Mouse (Mus musculus) CH12.LX (cell line): ENCODE results near the gene Tspan3. TPM values are rescaled to one million over a fixed set of nuclear protein-coding genes. Genes with fewer than 3 reads are reported as not detected.

Experiments
- DNase-seq: peaks from one replicate; pipeline ENCODE4 v3.0.0-alpha.2; 2013; ENCODE audit errors: extremely low read depth
- H3K27ac ChIP-seq: 2 replicates; pipeline ENCODE4 v1.5.1; 2012; ENCODE audit warnings: low read depth, mild to moderate bottlenecking, control low read depth, moderate library complexity; ENCODE audit not compliant: insufficient read depth
- H3K27me3 ChIP-seq: replicated peaks from 2 replicates; pipeline ENCODE3; 2012; ENCODE audit warnings: inconsistent platforms
- H3K36me3 ChIP-seq, 2 experiments: replicated peaks in 1 of 2; 2 replicates each; pipeline versions ENCODE3 to v1.6.1; 2012; ENCODE audit warnings: inconsistent platforms in 1 of 2, low read length in 1 of 2, mild to moderate bottlenecking in 1 of 2, mixed read lengths in 1 of 2, moderate library complexity in 1 of 2; ENCODE audit not compliant: control insufficient read depth in 1 of 2, insufficient read depth in 1 of 2
- H3K4me1 ChIP-seq, 2 experiments: 2 replicates each; pipeline ENCODE4 v1.6.1; 2012; ENCODE audit warnings: inconsistent platforms in 1 of 2, moderate library complexity in 1 of 2; ENCODE audit not compliant: insufficient read depth in 2 of 2, control insufficient read depth in 1 of 2
- H3K4me2 ChIP-seq: 2 replicates; pipeline ENCODE4 v1.6.1; 2012; ENCODE audit warnings: low read depth, mild to moderate bottlenecking, control low read depth; ENCODE audit not compliant: poor library complexity, insufficient read depth, severe bottlenecking
- H3K4me3 ChIP-seq, 3 experiments: fragments of 150-350 bp in 1 of 3; sonication (generic) in 1 of 3; replicated peaks in 1 of 3; 2 replicates each; pipeline versions ENCODE3 to v1.5.1; 2011 to 2012; ENCODE audit warnings: low read depth in 2 of 3, low read length in 2 of 3, mild to moderate bottlenecking in 2 of 3, moderate library complexity in 2 of 3, control low read depth in 1 of 3, improper control_type of control experiment in 1 of 3, inconsistent platforms in 1 of 3, mixed read lengths in 1 of 3; ENCODE audit not compliant: poor library complexity in 1 of 3
- H3K79me2 ChIP-seq: replicated peaks from 2 replicates; pipeline ENCODE4 v1.6.1; 2012; ENCODE audit warnings: mild to moderate bottlenecking, moderate library complexity; ENCODE audit not compliant: control insufficient read depth, poor library complexity, insufficient read depth, severe bottlenecking; ENCODE audit errors: extremely low read depth
- H3K9ac ChIP-seq: 2 replicates; pipeline ENCODE4 v1.6.1; 2012; ENCODE audit warnings: low read depth, mild to moderate bottlenecking, control low read depth, moderate library complexity; ENCODE audit not compliant: insufficient read depth
- H3K9me3 ChIP-seq: replicated peaks from 2 replicates; pipeline ENCODE3; 2012; ENCODE audit warnings: low read length, inconsistent platforms, mixed read lengths
- BHLHE40 ChIP-seq: IDR thresholded peaks from 2 replicates; pipeline ENCODE4 v1.6.1; 2011; ENCODE audit warnings: mild to moderate bottlenecking, low read depth, low read length, improper control_type of control experiment
- CHD1 ChIP-seq: IDR thresholded peaks from 2 replicates; pipeline ENCODE4 v1.6.1; 2012; ENCODE audit warnings: low read depth, low read length, improper control_type of control experiment, inconsistent platforms
- CTCF ChIP-seq, 2 experiments: IDR thresholded peaks in 1 of 2; conservative IDR thresholded peaks in 1 of 2; 2 replicates each; pipeline ENCODE4 v1.5.1; 2011 to 2012; ENCODE audit warnings: low read depth in 2 of 2, low read length in 2 of 2, improper control_type of control experiment in 1 of 2, inconsistent platforms in 1 of 2, mild to moderate bottlenecking in 1 of 2, moderate library complexity in 1 of 2
- E2F4 ChIP-seq: IDR thresholded peaks from 2 replicates; pipeline ENCODE4 v1.6.1; 2011; ENCODE audit warnings: low read depth, low read length, improper control_type of control experiment; ENCODE audit not compliant: insufficient replicate concordance
- EP300 ChIP-seq: IDR thresholded peaks from 2 replicates; pipeline ENCODE4 v1.6.1; 2011; ENCODE audit warnings: low read length, improper control_type of control experiment
- ETS1 ChIP-seq: conservative IDR thresholded peaks from 2 replicates; pipeline ENCODE4 v1.6.1; 2012; ENCODE audit warnings: low read depth, mild to moderate bottlenecking, inconsistent platforms, low read length, improper control_type of control experiment, moderate library complexity
- GABPA ChIP-seq: IDR thresholded peaks from 2 replicates; pipeline ENCODE4 v1.6.1; 2012; ENCODE audit warnings: low read depth, low read length, improper control_type of control experiment, inconsistent platforms; ENCODE audit not compliant: insufficient replicate concordance
- HCFC1 ChIP-seq: IDR thresholded peaks from 2 replicates; pipeline ENCODE4 v1.6.1; 2012; ENCODE audit warnings: low read depth, mild to moderate bottlenecking, inconsistent platforms, low read length, improper control_type of control experiment
- IRF4 ChIP-seq: IDR thresholded peaks from 2 replicates; pipeline ENCODE4 v1.6.1; 2014; ENCODE audit warnings: low read depth, mild to moderate bottlenecking, inconsistent platforms, low read length, improper control_type of control experiment
- MAZ ChIP-seq: IDR thresholded peaks from 2 replicates; pipeline ENCODE4 v1.6.1; 2012; ENCODE audit warnings: low read depth, mild to moderate bottlenecking, inconsistent platforms, low read length, improper control_type of control experiment, moderate library complexity
- MEF2A ChIP-seq: IDR thresholded peaks from 2 replicates; pipeline ENCODE4 v1.6.1; 2014; ENCODE audit warnings: low read depth, mild to moderate bottlenecking, inconsistent platforms, low read length, improper control_type of control experiment, borderline replicate concordance
- MXI1 ChIP-seq: IDR thresholded peaks from 2 replicates; pipeline ENCODE4 v1.6.1; 2011; ENCODE audit warnings: mild to moderate bottlenecking, low read depth, low read length, improper control_type of control experiment
- NELFE ChIP-seq: IDR thresholded peaks from 2 replicates; pipeline ENCODE4 v1.6.1; 2011; ENCODE audit warnings: low read depth, low read length, improper control_type of control experiment
- NRF1 ChIP-seq: IDR thresholded peaks from 2 replicates; pipeline ENCODE4 v1.6.1; 2014; ENCODE audit warnings: low read depth, mild to moderate bottlenecking, inconsistent platforms, low read length, improper control_type of control experiment, moderate library complexity
- RAD21 ChIP-seq: IDR thresholded peaks from 2 replicates; pipeline ENCODE4 v1.6.1; 2011; ENCODE audit warnings: low read depth, mild to moderate bottlenecking, low read length, improper control_type of control experiment, moderate library complexity
- SIN3A ChIP-seq: IDR thresholded peaks from 2 replicates; pipeline ENCODE4 v1.6.1; 2012; ENCODE audit warnings: low read length, improper control_type of control experiment, inconsistent platforms
- SMC3 ChIP-seq: IDR thresholded peaks from 2 replicates; pipeline ENCODE4 v1.6.1; 2011; ENCODE audit warnings: low read depth, low read length, improper control_type of control experiment
- TBP ChIP-seq: conservative IDR thresholded peaks from 2 replicates; pipeline ENCODE4 v1.6.1; 2011; ENCODE audit warnings: low read depth, low read length, improper control_type of control experiment
- TCF12 ChIP-seq: IDR thresholded peaks from 2 replicates; pipeline ENCODE4 v1.6.1; 2014; ENCODE audit warnings: low read depth, mild to moderate bottlenecking, inconsistent platforms, low read length, improper control_type of control experiment
- UBTF ChIP-seq: IDR thresholded peaks from 2 replicates; pipeline ENCODE4 v1.6.1; 2012; ENCODE audit warnings: low read depth, mild to moderate bottlenecking, inconsistent platforms, low read length, improper control_type of control experiment, moderate library complexity
- USF1 ChIP-seq: IDR thresholded peaks from 2 replicates; pipeline ENCODE4 v1.6.1; 2014; ENCODE audit warnings: low read depth, mild to moderate bottlenecking, inconsistent platforms, low read length, improper control_type of control experiment
- ZC3H11A ChIP-seq: IDR thresholded peaks from 2 replicates; pipeline ENCODE4 v1.6.1; 2012; ENCODE audit warnings: low read depth, mild to moderate bottlenecking, inconsistent platforms, low read length, improper control_type of control experiment
- dilution Hi-C: fragments of 300-500 bp; cut with MboI; formaldehyde crosslinking; loops from 2 replicates; pipeline ENCODE4 v1.14.3; 2020; ENCODE audit warnings: low sequenced_read_pairs; ENCODE audit not compliant: extremely low pct_unique_long_range_greater_than_20kb, extremely low pct_ligation_motif_present
- in situ Hi-C: fragments of 300-500 bp; cut with MboI; formaldehyde crosslinking; loops from 3 replicates; pipeline ENCODE4 v1.14.3; 2019; ENCODE audit warnings: low sequenced_read_pairs, low pct_ligation_motif_present, low pct_unique_long_range_greater_than_20kb, mixed read lengths
- polyA plus RNA-seq: library from polyadenylated mRNA; unstranded; fragments of >175 nt; gene quantifications from 2 replicates; pipeline ENCODE4 v1.2.1, GENCODE M21; 2012; ENCODE audit warnings: low read depth; ENCODE audit not compliant: insufficient read length
- total RNA-seq, 2 experiments: library from RNA; depleted of rRNA; stranded (reverse); fragments of 300-350 nt in 1 of 2; fragments of >200 nt in 1 of 2; gene quantifications; 2 replicates each; pipeline ENCODE4 v1.2.3; 2012 to 2014

Tspan3 gene
- total and polyA plus RNA-seq, 3 experiments, result 34.5 to 85.9 (median 60.4) TPM

DNA sequence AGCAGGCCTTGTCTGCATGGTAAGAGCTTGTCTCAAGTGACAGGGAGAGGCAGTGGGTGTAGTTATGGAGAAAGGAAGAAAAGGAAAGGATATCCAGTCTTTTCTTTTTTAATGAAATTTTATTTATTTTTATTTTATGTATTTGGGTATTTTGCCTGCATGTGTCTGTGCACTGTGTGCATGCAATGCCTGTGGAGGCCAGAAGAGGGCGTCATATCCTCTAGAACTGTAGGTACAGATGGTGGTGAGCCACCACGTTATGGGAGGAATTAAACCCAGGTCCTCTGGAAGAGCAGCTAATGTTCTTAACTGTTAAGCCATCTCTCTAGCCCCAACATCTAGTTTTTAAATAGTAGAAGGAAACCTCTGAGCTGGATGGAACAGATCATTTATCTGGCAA lies 73.2 kb downstream of the Tspan3 start:
- H3K9ac ChIP-seq, result no peak overlapping the region
- no peaks in the 10 kb centered on the region for H3K9me3 ChIP-seq
- dilution Hi-C loops, result no loop called here
- peak; percentile 59 to 63 for TF ChIP-seq CTCF (conservative IDR thresholded peaks at IDR 0.05 in 1 of 2, IDR thresholded peaks at IDR 0.05 in 1 of 2; ENCODE audit: low read depth in 2 of 2, low read length in 2 of 2)
- TF ChIP-seq RAD21, result peak; percentile 51
- no peak for TF ChIP-seq HCFC1
- peak; percentile 43 for TF ChIP-seq SMC3
- H3K27me3 ChIP-seq, result no peaks in the 10 kb centered on the region
- H3K4me1 ChIP-seq, result peaks cover 9 to 76% of the 10 kb centered on the region in 2 experiments
- peak; percentile 61 for DNase-seq
- H3K79me2 ChIP-seq, result no peaks in the 10 kb centered on the region
- H3K4me3 ChIP-seq, result no peak overlapping the region
- H3K27ac ChIP-seq, result no peak overlapping the region
- H3K4me2 ChIP-seq, result no peak overlapping the region
- peaks cover 0 to 24% of the 10 kb centered on the region in 2 experiments for H3K36me3 ChIP-seq
- in situ Hi-C loops, result no loop called here

- H3K27ac ChIP-seq, result no peak overlapping the region
- no peaks in the 10 kb centered on the region for H3K9me3 ChIP-seq
- dilution Hi-C loops, result no loop called here
- H3K79me2 ChIP-seq, result no peaks in the 10 kb centered on the region
- H3K4me2 ChIP-seq, result no peak overlapping the region; the same call in 1 of the 2 replicates
- no peaks in the 10 kb centered on the region for H3K27me3 ChIP-seq
- H3K9ac ChIP-seq, result no peak overlapping the region
- in situ Hi-C loops, result no loop called here
- H3K4me3 ChIP-seq, result peak overlapping the region; percentile 54 to 66 (median 55)
- peaks cover 0 to 13% of the 10 kb centered on the region in 2 experiments for H3K36me3 ChIP-seq
- peaks cover 9 to 62% of the 10 kb centered on the region in 2 experiments for H3K4me1 ChIP-seq
- DNase-seq, result no peak
- TF ChIP-seq MXI1 (no peak), TCF12 (no peak), USF1 (no peak)
Observed at GRCm38 (mm10) chr9:56090546-56091225, 74.6 kb downstream of the Tspan3 start.

DNA sequence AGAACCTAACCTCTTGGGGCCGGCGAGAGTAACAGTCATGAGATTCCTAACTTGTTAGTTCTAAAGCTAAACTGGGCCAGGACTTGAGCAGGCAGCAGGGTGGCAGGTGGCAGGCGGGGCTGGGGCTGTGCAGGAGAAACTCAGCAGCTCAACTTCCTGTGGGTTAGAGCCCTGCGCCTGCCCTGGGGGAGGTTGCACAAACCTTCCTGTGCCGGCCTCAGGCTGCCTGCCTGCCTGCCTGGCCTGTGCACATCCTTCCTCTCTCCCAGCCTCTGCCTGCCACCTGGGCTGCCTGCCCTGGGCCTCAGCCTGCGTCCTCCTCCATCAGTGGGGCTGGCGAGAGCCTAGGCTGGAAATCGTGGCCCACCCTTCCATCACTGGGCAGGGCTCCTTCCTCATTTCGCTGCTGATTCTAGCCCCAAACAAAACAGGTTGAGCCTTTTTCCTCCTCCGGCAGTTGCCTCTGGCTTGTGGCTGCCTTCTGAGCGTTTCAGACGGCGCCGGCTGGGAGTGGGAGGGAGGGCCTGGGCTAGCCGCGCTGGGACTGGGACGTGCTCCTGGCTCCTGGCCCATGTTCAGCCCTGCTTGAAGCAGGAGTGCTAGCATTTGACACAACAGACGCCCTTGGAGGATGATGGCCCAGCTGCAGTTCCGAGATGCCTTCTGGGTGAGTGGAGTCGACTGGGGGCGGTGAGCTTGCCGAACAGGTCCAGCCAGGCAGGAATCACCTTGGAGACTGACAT lies 75.3 kb downstream of the Tspan3 start, which contains the start of gene Pstpip1:
Gene Pstpip1, plus strand, starts transcription at position 185 of the 743 bp plus-strand sequence.
- peaks cover 0 to 10% of the 10 kb centered on the region in 2 experiments for H3K36me3 ChIP-seq
- H3K27ac ChIP-seq, result peak within 1 kb of the TSS; percentile 20; the same call in 1 of the 2 replicates
- H3K4me3 ChIP-seq, result peak within 1 kb of the TSS; percentile 54 to 66 (median 55)
- H3K79me2 ChIP-seq, result no peaks in the 10 kb centered on the region
- DNase-seq, result peak; percentile 63
- dilution Hi-C loops (no loop called here), in situ Hi-C loops (no loop called here)
- no peak within 1 kb of the TSS for H3K9ac ChIP-seq
- no peaks in the 10 kb centered on the region for H3K9me3 ChIP-seq
- no peaks in the 10 kb centered on the region for H3K27me3 ChIP-seq
- H3K4me2 ChIP-seq, result no peak within 1 kb of the TSS
- peaks cover 9 to 56% of the 10 kb centered on the region in 2 experiments for H3K4me1 ChIP-seq
- no peak for TF ChIP-seq GABPA
- TF ChIP-seq NELFE, result peak; percentile 55; the same call in 1 of the 2 replicates
- TF ChIP-seq CHD1, result no peak
- TF ChIP-seq MEF2A, result no peak
- TF ChIP-seq HCFC1, result no peak
- no peak for TF ChIP-seq CTCF (conservative IDR thresholded peaks at IDR 0.05 in 1 of 2, IDR thresholded peaks at IDR 0.05 in 1 of 2; ENCODE audit: low read depth in 2 of 2, low read length in 2 of 2)
- no peak for TF ChIP-seq MAZ
- TF ChIP-seq TBP, result 0 out of 2 replicates have a peak, but pooled peaks have one; percentile 56
- peak; percentile 64; the same call in 1 of the 2 replicates for TF ChIP-seq UBTF
- TF ChIP-seq ETS1, result no peak
- no peak for TF ChIP-seq EP300
- TF ChIP-seq ZC3H11A, result no peak
- TF ChIP-seq MXI1, result no peak
- no peak for TF ChIP-seq IRF4
- TF ChIP-seq NRF1, result peak; percentile 39; the same call in 1 of the 2 replicates
- TF ChIP-seq SMC3, result no peak
- TF ChIP-seq SIN3A, result 0 out of 2 replicates have a peak, but pooled peaks have one; percentile 20
- TF ChIP-seq E2F4, result no peak
- no peak for TF ChIP-seq BHLHE40
